Mouse (Mus musculus) hindbrain, postnatal 0 days (tissue): ENCODE data around the gene Ackr3. TPM values are rescaled to one million over a fixed set of nuclear protein-coding genes. Genes with fewer than 3 reads are reported as not detected.
A peak's percentile ranks its signal among the peaks of the same experiment; 100 is the strongest.

Experiments
- ATAC-seq: fragments of 200-750 bp; cut with Nextera tagmentation; 2 replicates; pipeline ENCODE4 v1.8.0; 2017; ENCODE audit warnings: mild to moderate bottlenecking, moderate TSS enrichment, moderate library complexity
- DNase-seq: peaks from one replicate; pipeline ENCODE4 v3.0.0-alpha.2; 2015; ENCODE audit warnings: low spot score
- H3K27ac ChIP-seq: fragments of 300-500 bp; sonication (generic); 2 replicates; pipeline ENCODE4 v1.5.1; 2014; ENCODE audit warnings: mild to moderate bottlenecking
- H3K27me3 ChIP-seq: fragments of 300-500 bp; sonication (generic); 2 replicates; pipeline ENCODE4 v1.6.1; 2014; ENCODE audit warnings: low read length, mixed read lengths; ENCODE audit not compliant: insufficient read depth
- H3K36me3 ChIP-seq: fragments of 300-500 bp; sonication (generic); 2 replicates; pipeline ENCODE4 v1.6.1; 2014; ENCODE audit warnings: low read length, mixed read lengths; ENCODE audit not compliant: insufficient read depth
- H3K4me1 ChIP-seq: fragments of 300-500 bp; sonication (generic); 2 replicates; pipeline ENCODE4 v1.6.1; 2014; ENCODE audit warnings: antibody characterized with exemption, low read length, mixed read lengths; ENCODE audit not compliant: insufficient read depth
- H3K4me2 ChIP-seq: fragments of 300-500 bp; sonication (generic); 2 replicates; pipeline ENCODE4 v1.6.1; 2014; ENCODE audit warnings: low read depth, mild to moderate bottlenecking, low read length, moderate library complexity, mixed read lengths
- H3K4me3 ChIP-seq: fragments of 300-500 bp; sonication (generic); 2 replicates; pipeline ENCODE4 v1.5.1; 2014; ENCODE audit warnings: low read length
- H3K9ac ChIP-seq: fragments of 300-500 bp; sonication (generic); replicated peaks from 2 replicates; pipeline ENCODE4 v1.6.1; 2014; ENCODE audit warnings: mild to moderate bottlenecking, low read length, moderate library complexity, mixed read lengths
- H3K9me3 ChIP-seq: fragments of 300-500 bp; sonication (generic); 2 replicates; pipeline ENCODE4 v1.6.1; 2016; ENCODE audit warnings: low read length, mixed read lengths
- CTCF ChIP-seq: IDR thresholded peaks from 2 replicates; pipeline ENCODE4 v1.5.1; 2016; ENCODE audit warnings: antibody characterized with exemption, control low read depth, low read depth
- WGBS: fragments of 180-500 bp; shearing (Covaris S2); extraction: QIAGEN DNeasy Blood & Tissue Kit; methylation state at CpG from one replicate; pipeline ENCODE4 v1.1.7; 2014; 5-methylcytosine and 5-hydroxymethylcytosine counted together
- polyA plus RNA-seq: library from polyadenylated mRNA; unstranded; fragments of >200 nt; fragmentation: Nextera tagmentation; extraction: Ambion mirVana; gene quantifications from 2 replicates; pipeline ENCODE4 v1.2.1, GENCODE M21; 2015
- total RNA-seq: library from RNA; depleted of rRNA; stranded (reverse); fragments of >200 nt; gene quantifications from 2 replicates; pipeline ENCODE4 v1.2.3, GENCODE M21; 2014

Ackr3 gene
- total and polyA plus RNA-seq, 2 experiments from 2014 or later: 7.4 to 13.1 TPM

GRCm38 (mm10) chr1:90174338-90174737, 29.4 kb upstream of the Ackr3 start:
- DNase-seq: no peak
- no peak for ATAC-seq
- Histone ChIP-seq H3K36me3 (no peaks in the 10 kb centered on the region), H3K4me2 (no peak overlapping the region), H3K4me1 (no peaks in the 10 kb centered on the region; the same call in 1 of the 2 replicates), H3K9me3 (no peaks in the 10 kb centered on the region), H3K27ac (no peak overlapping the region), H3K4me3 (no peak overlapping the region), H3K9ac (no peak overlapping the region), H3K27me3 (no peaks in the 10 kb centered on the region)
- 27% methylated on average over 8 of the region's 8 CpGs for WGBS
- no peak for TF ChIP-seq CTCF

DNA sequence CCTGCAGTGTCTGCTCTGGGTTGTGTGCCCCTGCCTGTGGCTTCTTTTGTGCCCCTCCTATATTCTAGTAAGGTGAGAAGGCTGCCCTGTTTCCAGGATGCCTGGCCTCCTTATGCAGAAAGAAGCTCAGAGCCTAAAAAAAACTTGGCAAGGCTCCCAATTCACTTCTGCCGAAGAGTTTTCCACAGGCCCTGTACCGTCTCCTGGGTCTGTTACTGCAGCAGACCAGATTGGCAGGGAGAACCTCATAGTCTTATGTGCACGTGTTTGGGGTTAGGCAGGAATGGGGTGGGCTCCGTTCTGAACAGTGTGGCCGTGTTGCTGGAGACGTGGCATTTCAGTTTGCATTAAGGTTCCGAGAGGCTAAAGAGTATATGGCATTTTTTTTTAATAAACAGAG, 27.6 kb upstream of the Ackr3 start:
- Histone ChIP-seq H3K36me3 (no peaks in the 10 kb centered on the region), H3K9me3 (no peaks in the 10 kb centered on the region), H3K4me3 (no peak overlapping the region), H3K4me1 (no peaks in the 10 kb centered on the region; the same call in 1 of the 2 replicates), H3K4me2 (no peak overlapping the region), H3K27me3 (no peaks in the 10 kb centered on the region), H3K27ac (no peak overlapping the region), H3K9ac (no peak overlapping the region)
- peak; percentile 60 for DNase-seq
- no peak for ATAC-seq
- no peak for TF ChIP-seq CTCF
- 45% methylated on average over 7 of the region's 7 CpGs for WGBS

GRCm38 (mm10) chr1:90177565-90177964, 26.2 kb upstream of the Ackr3 start:
- H3K36me3 ChIP-seq: no peaks in the 10 kb centered on the region
- no peak overlapping the region for H3K9ac ChIP-seq
- H3K9me3 ChIP-seq: no peaks in the 10 kb centered on the region
- H3K27ac ChIP-seq: no peak overlapping the region
- no peak for ATAC-seq
- H3K27me3 ChIP-seq: no peaks in the 10 kb centered on the region
- TF ChIP-seq CTCF: no peak
- DNase-seq: no peak
- no peaks in the 10 kb centered on the region; the same call in 1 of the 2 replicates for H3K4me1 ChIP-seq
- no peak overlapping the region for H3K4me2 ChIP-seq
- H3K4me3 ChIP-seq: no peak overlapping the region

- Histone ChIP-seq H3K4me2 (no peak overlapping the region), H3K9ac (no peak overlapping the region), H3K9me3 (no peaks in the 10 kb centered on the region), H3K4me3 (no peak overlapping the region), H3K27ac (no peak overlapping the region), H3K4me1 (no peaks in the 10 kb centered on the region; the same call in 1 of the 2 replicates), H3K36me3 (no peaks in the 10 kb centered on the region), H3K27me3 (no peaks in the 10 kb centered on the region)
- DNase-seq (no peak), ATAC-seq (no peak)
- WGBS: 76% methylated on average over 5 of the region's 5 CpGs
- TF ChIP-seq CTCF: no peak
These were observed 25.8 kb upstream of the Ackr3 start for GRCm38 (mm10) chr1:90177978-90178377.

DNA sequence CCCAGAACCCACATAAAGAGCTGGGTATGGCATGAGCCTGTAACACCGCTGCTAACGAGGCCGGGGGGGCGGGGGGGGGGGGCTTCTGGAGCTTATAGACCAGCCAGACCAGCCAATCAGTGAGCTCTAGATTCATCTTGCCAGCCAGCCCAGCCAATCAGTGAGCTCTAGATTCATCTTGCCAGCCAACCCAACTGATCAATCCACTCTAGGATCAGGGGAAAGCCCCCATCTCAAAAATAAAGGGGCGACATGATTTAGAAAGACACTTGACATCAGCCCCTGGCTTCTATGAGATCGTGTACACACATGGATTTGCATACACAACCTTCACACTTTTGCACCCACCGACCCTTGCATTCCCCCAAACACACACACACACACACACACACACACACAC, 23.3 kb upstream of the Ackr3 start:
- TF ChIP-seq CTCF: no peak
- ATAC-seq (no peak), DNase-seq (no peak)
- Histone ChIP-seq H3K4me2 (no peak overlapping the region), H3K36me3 (no peaks in the 10 kb centered on the region), H3K4me1 (no peaks in the 10 kb centered on the region), H3K27me3 (no peaks in the 10 kb centered on the region), H3K27ac (no peak overlapping the region), H3K4me3 (no peak overlapping the region), H3K9me3 (no peaks in the 10 kb centered on the region), H3K9ac (no peak overlapping the region)
- 76% methylated on average over 7 of the region's 7 CpGs for WGBS

DNA sequence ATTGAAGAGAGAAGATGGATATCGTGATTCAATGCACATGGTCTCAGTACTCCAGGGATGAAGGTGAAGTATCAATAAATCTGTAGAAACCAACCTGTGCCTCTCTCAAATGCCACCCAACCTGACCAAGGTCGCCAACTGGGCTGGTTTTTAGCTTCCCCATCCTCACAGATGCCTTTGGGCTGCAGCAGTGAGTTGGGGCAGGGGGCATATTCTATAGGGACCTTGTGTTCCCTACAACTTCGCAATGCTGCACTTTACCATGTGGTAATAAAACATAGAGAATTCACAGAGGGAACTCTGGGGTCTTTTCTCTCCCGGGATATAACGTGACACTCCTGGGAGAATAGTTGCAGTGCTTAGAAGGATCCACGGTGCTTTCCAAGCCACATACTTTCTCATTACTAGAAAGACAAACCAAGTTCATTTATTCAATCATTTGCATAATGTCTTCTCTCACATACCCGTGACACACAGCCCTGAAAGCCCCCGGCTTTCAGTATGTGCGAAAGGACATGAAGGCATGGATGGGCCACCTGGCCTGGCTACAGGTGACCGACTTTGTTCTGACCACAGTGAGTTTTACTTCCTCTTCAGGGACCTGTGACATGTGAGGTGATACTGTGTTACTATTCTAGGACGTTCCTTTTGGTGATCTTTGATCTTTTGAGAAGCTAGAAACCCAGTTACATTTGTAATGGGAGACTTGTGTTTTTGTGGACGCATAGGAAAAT, 22.6 kb upstream of the Ackr3 start:
- Histone ChIP-seq H3K4me1 (no peaks in the 10 kb centered on the region), H3K4me2 (no peak overlapping the region), H3K36me3 (no peaks in the 10 kb centered on the region), H3K27me3 (no peaks in the 10 kb centered on the region), H3K4me3 (no peak overlapping the region), H3K9me3 (no peaks in the 10 kb centered on the region), H3K9ac (no peak overlapping the region), H3K27ac (no peak overlapping the region)
- ATAC-seq (no peak), DNase-seq (no peak)
- TF ChIP-seq CTCF: no peak
- 82% methylated on average over 12 of the region's 12 CpGs for WGBS

- Histone ChIP-seq H3K27ac (no peak overlapping the region), H3K4me3 (no peak overlapping the region), H3K36me3 (no peaks in the 10 kb centered on the region), H3K27me3 (no peaks in the 10 kb centered on the region), H3K4me1 (no peaks in the 10 kb centered on the region), H3K4me2 (no peak overlapping the region), H3K9ac (no peak overlapping the region), H3K9me3 (no peaks in the 10 kb centered on the region)
- no peak for TF ChIP-seq CTCF
- 41% methylated on average over 5 of the region's 5 CpGs for WGBS
- DNase-seq: no peak
- 0 out of 2 replicates have a peak, but pooled peaks have one; percentile 32 for ATAC-seq
These were observed 21.3 kb upstream of the Ackr3 start for GRCm38 (mm10) chr1:90182521-90182920.
